Mouse (Mus musculus) c-Kit-positive CD71-positive TER-119-negative erythroid progenitor cells, embryonic 14.5 days (primary cell): Measurements from ENCODE around the gene Cyp2j7.
"Not testable (repeated sequence)": the region's sequence is repeated elsewhere in the genome, so short reads cannot be mapped to it uniquely, and the experiment has no call there.

ENCODE experiments used
- DNase-seq: peaks from one replicate; pipeline ENCODE4 v3.0.0-alpha.2; 2013; ENCODE audit warnings: low read depth

The Cyp2j7 gene

DNA sequence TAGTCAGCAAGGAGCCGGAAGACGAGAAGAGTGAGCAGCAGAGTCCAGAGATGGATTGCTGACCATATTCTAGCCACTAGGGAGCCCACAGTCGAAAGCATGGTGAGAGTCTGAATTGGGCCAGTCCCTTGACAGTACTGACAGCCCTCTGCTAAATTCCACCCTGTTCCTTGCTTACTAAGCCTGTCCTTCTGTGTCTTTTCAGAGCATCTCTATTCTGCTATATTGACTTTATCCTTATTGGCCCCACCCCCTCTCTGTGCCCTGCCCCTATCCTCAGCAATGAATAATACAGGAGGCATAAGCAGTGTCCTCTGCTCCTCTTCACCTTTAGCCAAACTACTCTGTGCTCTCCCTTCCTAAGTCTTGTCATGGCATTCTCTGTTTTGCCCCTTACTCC, at the start of gene Cyp2j7:
Cyp2j7 (minus strand) TSS at position 101 of the 400 bp plus-strand sequence.
- no peak for DNase-seq

DNA sequence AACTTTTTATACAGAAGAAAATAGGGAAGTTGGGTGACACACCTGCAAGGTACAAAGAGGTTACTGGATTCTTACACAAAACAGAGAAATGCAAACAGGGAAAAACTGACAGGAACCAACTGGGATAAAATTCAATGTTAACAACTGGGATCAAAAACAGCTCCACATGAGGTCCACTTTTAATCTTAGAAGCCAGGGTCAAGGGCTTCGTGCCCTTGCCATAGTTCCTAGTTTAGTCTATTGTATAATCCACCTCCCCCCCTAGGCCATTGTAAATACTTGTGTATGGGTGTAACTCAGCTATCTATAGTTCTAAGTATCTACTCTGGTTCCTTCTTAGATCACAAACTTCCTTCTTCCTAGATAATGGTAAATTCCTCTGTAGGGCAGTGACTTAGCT, 40.4 kb upstream of the Cyp2j7 start:
- DNase-seq: not testable (repeated sequence)

DNA sequence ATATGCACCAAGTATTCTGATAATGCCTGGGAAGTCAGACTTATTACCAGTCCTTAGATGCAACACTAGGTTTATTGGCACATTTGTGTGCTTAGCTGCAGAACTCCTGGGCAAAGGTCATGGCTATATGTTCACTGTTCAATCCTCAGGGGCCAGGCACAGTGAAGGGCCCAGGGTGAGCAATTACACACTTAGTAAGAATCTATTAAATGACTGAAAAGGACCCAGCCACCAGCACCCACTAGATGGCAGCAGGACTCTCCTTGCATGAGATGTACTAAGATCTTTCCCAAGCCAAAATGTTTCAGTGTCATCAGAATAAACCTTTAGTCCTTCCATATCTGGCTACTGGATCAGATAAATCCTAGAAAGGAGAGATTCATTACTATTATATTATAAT, 37.4 kb upstream of the Cyp2j7 start:
- no peak for DNase-seq

DNA sequence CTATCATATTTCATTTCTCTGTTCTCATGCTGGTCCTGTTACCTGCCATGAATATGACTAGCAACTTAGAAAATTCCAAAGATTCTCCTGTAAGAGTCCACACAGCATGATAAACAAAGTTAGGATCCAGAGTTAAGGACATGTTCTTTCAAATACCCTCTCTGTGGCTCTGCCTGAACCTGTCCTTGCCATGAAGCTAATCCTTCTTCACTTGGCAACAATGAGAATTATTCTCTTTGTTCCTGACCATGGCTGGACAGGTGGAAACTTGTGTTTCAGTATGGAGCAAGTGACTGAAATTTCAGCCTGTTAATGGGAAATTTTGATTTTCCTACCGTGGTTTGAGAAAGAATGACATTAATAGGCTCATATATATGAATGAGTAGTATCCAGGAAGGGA, 39.8 kb downstream of the Cyp2j7 start:
- no peak for DNase-seq

DNA sequence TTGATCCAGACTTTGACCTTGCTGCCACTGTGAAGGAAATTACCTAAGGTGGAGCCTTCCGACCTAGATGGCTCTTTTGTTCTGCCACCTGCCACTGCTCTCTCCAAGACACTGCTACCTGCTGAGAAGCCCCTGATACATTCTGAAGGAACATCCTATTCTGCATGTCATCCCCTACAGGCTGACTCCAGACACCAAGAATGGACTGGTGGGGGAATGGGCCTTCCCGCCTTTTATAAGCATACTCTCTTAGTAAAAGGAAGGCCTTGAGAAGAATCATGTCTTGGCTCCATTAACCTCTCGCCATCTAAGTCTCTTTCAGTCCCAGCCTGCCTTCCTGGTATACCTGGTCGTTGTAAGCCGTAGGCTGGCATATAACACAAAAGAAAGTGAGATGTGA, 47.1 kb downstream of the Cyp2j7 start:
- not testable (repeated sequence) for DNase-seq

DNA sequence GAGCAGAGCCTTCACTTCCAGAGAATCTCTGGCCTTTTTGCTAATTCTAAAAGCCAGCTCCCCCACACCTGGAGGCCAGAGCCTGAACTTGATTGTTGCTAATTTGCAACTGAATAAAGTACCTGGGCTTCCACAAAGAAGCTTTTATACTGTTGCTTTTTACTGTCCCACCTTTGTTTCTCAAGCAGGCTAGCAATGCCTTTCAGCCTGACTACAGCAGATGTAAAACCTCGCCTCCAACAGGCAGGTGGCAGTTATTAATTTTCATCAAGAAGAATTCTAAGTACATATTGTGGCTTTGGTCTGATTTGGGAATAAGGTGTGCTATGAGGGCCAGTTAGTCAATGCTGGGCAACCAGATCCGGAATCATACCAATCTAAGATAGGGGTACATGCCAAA, 47.8 kb downstream of the Cyp2j7 start:
- not testable (repeated sequence) for DNase-seq

DNA sequence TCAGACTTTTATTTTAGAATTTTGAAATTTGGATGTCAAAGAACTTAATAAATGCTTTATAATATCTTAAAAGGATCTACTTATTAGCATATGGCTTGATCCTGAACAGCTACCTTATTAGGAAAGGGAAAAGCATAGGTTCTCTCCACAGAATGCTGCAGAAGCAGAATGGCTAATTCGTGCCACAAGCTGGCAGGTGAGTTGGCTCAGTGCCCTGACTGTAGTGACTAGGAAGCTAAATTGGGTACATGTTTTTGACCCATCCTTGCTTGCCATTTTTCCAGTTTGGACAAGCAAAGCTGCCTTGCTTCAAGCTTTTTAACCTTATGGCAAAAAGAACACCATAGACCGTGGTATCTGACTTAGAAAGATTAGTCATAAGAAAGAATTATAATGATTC, 48.3 kb downstream of the Cyp2j7 start:
- not testable (repeated sequence) for DNase-seq

DNA sequence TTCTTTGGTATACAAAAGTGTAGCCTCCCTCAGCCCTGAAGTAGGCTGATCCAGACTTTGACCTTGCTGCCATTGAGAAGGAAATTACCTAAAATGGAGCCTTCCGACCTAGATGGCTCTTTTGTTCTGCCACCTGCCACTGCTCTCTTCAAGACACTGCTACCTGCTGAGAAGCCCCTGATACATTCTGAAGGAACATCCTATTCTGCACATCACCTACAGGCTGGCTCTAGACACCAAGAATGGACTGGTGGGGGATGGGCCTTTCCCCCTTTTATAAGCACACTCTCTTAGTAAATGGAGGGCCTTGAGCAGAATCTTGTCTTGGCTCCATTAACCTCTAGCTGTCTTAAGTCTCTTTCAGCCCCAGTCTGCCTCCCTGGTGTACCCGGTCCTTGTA, 51.7 kb downstream of the Cyp2j7 start:
- DNase-seq: not testable (repeated sequence)

DNA sequence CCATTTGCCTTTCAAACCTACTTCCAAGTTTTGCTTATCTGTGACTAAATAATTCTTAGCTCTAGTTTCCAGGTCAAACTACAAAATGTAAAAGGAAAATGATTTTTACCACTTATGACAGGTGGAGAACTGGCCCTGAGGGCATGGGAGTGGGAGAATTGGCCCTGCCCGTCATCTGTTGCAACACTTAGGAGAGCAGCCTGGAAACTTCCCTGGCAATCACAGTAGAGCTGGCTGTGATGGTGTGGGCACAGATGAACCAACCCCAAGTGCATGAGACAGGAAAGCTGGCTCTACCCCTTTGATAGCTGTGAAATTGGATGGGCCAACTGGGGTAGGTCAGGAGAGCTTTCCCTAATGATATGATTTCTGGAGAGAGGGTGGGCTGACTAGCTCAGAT, 73.6 kb downstream of the Cyp2j7 start:
- DNase-seq: no peak

DNA sequence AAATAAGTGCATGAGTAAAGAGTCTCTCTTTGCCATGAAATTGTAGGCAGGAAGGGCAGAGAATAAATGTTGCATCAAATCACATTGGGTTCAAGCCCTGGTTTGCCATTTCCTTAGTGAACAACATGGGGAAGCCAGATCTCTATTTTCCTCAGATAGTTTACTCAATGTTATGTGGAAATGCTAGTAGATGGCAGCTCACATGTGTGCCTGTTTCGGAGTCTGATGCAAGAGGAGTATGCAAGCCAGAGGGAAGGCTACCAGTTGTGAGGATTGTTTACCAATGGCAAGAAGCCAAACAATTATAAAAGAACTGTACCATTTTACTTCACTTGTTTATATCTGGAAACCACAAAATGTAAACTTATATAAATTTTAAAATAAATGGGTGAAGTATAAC, 74.9 kb downstream of the Cyp2j7 start:
- no peak for DNase-seq
